Mouse (Mus musculus): Measurements from ENCODE around the gene Ints6l.
"Not testable (repeated sequence)": the region's sequence is repeated elsewhere in the genome, so short reads cannot be mapped to it uniquely, and the experiment has no call there.

The Ints6l gene

DNA sequence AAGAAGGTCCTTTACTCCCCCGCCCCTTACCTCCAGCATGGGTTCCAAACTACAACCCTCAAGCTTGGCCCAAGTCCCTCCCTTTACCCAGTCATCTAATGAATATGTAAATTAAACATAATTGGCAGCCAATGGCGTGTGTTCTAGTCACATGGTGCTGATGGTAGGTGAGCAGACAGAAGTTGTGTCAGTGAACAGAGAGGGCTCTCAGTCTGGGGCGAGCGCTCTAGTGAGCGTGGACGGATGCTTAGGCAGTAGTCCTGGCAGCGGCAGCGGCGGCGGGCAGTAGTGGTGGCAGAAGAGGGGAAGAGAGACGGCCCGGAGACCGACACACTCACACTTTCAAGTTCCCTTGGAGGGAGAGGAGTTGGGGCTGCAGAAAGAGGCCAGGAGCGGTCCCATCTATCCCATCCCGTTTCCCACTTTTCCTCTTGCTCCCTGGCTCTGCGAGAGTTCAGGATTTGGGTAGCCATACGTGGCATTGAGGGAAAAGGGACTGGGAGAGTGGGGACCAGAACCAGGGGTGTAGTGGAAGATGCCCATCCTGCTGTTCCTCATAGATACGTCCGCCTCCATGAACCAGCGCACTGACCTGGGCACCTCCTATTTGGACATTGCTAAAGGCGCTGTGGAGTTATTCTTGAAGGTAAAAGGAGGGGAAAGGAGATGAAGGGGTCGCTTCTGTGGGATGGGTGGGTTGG lies at the start of gene Ints6l:
Gene Ints6l, plus strand, starts transcription at position 187 of the 701 bp plus-strand sequence.
- peak; percentile 83 to 85 for DNase-seq

DNA sequence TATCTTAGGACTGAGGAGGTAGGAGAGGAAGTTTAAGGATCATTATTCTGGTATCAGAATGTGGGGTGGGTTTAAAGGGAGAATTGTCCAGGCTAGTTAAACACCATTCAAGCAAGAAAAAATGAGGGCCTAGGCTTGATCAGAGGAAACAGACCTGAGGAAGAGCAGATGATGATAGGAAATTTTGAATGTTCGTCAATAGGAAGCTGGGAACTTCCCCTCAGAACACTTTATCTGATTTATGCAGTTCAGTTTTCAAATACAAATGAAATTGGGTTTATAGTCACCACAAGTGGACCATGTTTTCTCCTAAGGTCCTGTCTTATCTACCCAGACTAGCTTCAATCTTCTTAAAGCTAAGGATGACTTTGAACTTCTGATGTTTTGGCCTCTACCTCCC lies 49.2 kb upstream of the Ints6l start:
- no peak for DNase-seq

DNA sequence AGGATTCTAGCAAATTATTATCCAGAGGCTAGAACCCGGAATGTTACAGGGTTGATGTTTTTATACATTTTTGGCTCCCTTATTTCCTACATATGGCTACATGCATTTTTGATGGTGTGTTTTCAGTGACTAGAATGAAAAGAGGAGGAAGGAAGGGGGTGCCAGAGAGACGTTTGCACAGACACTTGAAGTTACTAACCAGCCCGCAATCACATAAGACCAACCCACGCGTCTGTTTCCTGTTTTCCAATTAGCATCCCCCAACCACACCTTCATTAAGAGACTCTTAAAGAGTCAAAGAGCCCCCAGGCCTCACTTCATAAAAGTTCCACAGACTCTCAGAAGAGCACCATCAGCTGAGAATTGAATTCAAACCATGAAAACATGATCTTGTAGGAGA lies 48.5 kb upstream of the Ints6l start:
- DNase-seq, result no peak

DNA sequence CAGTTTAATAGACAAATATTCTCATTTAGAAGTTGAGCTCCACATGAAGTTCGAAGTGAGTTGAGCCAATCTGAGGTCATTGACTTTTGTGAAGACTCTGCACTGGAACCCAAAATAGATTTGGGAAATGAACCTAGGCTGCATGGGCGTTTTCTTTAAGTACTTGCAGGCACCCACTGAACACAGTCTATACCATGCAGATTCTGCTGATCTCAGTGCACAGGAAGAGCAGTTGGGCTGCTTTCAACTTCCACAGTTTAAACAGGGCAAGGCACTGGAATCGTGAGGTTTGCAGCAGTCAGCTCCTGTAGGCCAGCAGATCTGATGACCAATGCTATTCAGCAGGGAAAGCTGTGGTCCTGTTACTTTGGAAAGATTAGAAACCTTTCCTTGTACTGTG lies 38.4 kb upstream of the Ints6l start:
- DNase-seq, result no peak

DNA sequence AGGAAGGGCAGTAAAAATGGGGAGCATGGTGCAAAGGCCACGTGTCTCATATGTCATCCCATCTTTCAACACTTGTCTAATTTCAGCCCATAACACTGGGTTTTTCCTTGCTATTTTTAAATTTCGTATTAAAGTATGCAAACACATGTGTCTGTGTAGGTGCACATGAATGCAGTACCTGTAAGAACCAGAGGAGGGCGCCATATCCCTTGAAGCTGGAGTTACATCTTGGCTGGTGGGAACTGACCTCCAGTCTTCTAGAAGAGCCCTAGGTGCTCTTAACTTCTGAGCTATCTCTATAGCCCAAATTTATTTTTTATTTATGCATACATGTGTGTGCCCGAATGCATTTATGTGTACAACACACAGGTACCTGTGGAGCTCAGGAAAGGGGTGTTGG lies 37.1 kb upstream of the Ints6l start:
- peak in 1 of 2 experiments; percentile 2 for DNase-seq

DNA sequence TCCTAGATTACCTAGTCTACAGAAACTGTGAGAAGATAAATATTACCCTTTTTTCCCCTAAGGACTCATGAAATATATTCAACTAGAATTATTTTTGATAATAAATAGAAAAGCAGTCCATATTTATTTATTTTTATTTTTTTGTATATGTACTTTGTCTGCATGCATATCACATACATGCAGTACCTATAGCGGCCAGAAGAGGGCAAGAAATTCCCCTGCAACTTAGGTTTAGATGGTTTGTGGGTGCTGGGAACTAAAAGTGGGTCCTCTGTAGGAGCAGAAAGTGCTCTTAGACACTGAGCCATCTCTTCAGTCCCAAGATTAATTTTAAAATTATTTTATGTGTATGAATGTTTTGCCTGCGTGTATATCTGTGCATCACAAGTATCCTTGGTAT lies 24.1 kb upstream of the Ints6l start:
- DNase-seq, result peak in 1 of 2 experiments; percentile 13

DNA sequence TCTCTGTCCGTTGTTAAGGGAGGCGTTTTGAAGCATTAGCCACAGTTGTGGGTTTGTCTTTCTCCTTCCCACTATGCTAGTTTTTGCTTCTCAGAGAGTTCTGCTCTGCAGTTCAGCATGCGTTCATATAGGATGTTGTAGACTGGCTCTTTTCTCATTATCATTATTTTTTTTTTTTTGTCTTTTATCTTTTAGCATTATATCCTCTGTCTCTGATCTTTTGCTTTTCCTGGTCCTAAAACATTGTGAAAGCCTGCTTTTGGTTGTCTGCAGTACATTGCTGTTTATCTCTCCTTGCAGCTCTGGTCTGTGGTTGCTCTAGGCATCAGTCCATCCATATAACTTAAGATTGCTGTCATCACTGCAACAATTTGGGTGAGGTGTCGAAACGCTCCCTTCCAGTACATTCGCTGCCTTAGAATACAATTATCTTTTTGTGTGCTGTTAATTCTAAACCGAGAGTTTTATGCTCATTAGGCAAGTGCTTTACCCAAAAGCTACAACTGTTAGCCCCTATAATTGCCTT lies 18.8 kb upstream of the Ints6l start:
- no peak for DNase-seq

DNA sequence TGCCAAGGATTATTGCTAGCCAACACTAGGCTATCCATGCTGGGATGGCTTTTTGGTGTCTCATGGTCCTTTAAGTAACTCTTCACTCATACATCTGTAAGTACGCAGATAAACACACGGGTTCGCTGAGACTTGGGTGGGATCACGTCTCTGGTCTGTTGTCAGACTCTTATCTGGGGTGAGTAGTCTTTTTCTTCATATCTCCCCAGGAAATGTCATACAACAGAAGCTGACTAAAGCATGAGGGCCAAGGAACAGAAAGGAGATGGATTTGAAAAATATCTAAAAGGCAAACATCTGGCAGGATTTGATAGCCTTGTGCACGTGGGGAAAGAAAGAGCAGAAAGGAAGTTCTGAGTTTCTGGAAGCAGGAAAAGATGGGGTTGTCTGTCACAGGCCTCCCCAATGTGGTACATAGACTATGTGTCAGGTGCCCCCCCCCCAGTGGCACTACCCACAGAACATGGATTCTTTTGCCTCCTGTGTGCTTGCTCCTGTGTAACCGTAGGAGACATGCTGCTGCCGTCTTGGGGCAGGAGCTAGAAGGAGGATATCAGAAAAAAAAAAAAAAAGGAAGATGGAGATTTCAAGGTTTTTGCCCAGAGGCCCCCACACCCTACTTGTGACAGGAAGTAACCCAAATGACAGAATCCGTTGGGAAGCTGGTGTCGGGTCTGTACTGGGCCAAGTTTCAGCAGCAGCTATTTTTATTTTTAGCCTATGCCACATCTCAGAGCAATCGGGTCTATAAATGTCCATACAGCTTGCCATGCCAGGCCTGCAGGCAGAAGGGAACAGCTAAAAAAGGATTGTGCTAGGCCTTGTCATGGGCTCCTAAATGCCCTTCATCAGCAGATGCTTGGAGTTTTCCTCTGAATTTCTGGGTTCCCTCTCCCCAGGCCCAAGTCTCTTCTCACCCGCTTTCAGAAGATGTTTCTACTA lies 7.9 kb upstream of the Ints6l start:
- no peak for DNase-seq

DNA sequence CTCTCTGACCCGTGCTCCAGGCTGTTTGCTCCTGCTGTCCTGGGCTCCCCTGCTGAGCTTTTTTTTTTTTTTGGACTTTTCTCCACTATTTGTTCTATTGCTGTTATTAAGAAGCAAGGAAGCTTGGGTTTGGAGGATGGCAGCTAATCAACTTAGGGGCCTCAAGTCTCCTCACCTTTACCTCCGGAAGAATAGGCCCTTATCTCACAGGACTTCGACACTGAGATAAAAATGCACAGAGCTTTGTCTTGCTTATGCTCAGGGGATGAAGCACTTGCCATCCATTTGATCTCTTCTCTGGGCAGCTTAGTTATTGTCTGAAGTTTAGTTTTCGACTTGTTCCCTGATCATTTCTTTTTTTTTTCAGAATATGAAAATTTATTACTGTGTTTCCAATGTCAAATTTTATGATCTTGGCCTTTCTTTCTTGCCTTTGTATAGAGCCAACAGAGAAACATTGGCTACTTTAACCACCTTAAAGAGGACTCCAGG lies 7.1 kb upstream of the Ints6l start, which contains the start of gene Gm2174:
Gene Gm2174, plus strand, starts transcription at position 442 of the 492 bp plus-strand sequence.
- no peak for DNase-seq

DNA sequence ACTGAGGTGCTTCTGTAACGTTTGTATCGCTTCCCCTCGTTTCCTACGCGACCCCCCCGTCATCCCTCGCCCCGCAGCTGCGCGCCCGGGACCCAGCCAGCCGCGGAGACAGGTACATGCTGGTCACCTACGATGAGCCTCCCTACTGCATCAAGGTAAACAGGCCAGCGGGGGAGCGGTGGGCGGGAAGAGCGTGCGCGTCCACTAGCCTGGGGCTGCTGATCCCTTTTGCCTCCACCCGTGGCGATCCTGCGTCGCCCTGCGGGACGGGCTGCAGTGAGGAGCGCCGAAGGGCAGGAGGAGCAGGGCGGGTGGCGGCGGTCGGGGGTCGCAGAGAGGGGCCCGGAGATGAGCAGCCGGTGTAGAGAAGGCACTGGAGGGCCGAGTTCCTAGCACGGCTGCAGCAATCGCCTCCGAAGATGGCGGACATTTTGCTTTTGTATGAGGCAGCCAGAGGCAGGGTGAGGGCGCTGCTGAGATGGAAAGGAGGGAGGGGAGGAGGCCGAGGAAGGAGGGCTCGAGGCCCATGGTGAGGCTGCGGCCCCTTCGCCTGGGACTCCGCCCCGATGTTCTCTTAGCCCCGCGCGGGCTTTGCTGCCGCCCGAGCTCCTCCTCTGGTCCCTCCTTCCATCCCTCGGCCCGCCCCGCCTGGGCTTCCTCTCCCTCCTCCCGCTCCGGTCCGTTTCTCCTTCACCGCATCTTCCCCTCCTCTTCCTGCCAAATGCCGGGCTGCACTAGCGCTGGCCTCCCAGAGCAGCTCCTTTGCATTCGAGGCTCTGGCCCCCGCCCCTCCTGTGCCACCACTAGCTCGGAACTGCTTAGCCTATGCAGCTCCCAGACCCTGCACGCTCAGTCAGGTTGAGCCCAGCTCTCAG lies 952 bp downstream of the Ints6l start:
- DNase-seq, result peak; percentile 90 to 92

DNA sequence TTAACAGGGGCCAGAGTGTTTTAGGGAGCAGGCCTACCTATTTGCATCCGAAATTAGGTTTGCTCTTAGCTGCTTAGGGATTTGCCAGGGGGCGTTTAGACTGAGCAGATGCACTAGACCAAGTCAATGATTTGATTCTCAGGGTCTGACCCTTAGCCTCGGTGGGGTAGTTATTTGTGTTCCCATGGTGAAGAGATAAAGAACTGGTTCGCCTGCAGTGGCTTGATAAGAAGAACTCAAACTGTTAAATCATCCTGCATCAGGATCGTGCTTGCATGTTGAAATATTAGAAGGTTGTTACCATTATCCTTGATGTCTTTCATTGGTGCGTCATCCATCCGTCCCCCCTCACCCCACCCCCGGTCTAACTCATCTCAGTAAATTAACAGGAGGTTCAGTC lies 1.7 kb downstream of the Ints6l start:
- DNase-seq, result no peak

DNA sequence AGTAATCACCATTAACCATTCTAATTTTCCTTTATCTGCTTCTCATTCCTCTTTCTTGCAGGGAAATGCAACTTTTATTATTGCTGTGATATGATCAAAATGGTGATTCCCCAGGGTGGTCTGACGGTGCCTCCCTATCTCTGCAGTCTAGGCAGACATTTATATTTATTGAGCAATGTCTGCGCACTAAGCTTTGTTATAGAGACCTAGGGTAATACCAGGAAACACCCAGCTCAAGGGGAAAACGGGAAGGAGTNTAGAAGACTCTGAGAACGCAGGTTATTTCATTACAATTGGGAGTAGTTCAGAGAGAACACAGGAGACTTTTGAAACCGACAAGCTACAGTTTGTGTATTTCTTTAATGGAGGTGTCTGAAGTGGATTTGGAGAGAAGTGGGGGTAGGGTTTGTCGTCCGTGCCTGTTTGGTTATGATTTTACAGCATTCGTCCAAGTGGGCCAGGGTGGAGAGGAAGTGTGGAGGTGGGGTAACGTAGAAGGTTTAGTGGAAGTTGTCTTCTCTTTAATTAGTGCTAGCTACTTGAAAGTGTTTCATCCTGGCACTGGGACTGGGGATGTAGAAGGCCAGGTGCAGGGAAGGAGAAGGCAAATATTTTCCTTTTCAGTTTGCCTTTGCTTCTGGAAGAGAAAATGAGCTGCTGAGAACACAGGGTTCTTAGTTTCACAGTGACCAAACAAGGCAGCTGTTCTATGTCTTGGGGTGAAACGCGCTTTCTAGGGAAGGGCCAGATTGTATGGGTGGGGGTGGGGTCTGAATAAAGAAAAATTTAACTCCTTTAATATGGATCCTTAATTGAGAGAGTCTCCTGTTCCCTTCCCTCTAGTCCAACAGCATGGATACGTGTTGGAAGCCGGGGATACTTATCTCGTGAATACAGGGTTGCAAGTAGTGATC lies 7.6 kb downstream of the Ints6l start:
- no peak for DNase-seq

DNA sequence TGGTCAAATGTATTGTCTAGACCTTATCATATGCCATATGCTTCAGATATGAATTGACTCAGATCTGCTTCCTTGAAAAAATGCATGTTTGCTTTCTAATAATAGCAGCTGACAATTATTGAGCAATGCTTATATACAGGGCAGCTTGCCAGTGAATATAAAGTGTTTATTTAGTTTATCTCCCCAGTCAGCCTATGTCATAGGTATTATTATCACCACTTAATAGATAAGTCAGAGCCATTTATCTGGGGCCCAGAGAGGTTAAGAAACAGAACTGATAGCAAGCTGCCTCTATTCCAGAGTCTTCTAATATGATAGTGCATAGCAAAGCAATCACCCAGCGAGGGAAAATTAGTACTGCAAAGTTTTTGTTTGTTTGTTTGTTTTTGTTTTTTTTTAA lies 10.2 kb downstream of the Ints6l start:
- DNase-seq, result no peak

DNA sequence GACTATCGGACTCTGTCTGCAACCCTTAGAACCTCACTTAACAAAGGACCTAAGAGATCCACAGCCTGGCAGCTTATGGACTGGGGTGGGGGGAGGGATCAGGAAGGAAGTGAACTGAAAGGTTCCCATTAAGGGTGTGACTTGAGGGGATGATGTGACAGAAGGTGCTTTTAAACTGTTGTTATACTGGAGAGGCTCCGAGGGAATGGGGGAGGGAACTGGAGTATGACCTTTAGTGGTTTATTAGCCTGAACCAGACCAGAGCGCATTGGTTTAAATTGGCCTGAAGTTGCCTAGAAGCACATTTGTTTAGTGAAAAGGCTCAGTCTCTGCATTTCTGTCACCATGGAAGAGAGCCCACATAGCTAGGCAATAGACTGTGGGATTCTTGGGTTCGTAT lies 13.0 kb downstream of the Ints6l start:
- DNase-seq, result peak; percentile 20 to 37

DNA sequence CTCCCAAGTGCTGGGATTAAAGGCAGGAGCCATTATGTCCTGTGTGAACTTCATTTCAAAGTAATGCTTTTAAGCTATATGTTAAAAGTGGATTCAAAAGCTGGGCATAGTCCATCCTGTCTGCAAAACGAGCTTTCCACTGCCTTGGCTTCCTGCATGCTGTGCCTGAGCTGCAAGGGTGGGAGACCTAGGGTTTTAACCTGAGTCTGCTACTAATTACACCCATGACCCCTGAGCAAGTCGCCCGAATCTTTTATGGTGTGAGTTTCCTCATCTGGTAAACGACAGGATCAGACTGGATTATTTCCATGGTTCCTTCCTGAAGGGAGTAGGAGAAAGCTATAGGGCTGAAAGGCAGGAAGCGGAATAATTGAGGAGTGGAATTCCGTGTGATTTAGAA lies 13.8 kb downstream of the Ints6l start:
- DNase-seq, result no peak

DNA sequence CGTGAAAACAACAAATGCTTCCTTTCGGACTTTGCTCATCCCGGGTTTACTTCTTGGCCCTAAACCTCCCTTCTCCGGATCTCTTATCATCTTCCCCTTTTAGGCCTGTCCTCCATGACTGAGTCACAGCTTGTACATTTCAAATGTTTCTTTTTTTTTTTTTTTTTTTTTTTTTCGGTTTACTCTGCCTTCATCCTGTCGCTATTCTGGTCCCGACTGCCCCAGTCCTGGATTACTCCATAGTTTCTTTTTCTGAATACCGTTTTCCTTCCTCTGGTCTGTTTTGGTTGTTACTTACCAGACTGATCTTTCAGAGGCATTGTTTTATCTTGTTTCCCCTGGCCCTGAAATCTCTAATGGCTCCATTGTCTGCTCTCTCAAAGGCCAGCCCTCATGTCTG lies 19.4 kb downstream of the Ints6l start:
- no peak for DNase-seq

DNA sequence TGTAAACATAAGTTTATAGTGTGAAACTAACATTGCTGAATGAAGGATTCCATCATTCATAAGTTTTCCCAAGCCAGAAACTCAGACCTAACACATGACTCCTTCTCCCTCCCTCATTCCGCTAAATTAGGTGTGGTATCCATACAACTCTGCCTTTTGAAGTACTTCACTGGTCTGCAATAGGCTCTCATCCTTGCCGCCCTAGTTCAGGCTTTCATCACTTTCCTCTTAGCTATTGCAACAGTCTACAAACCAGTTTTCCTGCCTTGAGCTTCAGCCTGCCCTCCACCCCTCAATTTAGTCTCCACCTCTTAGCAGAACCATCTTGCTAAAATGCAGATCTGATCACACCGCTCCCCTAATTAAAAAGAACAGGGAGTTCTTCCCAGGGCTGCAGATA lies 22.9 kb downstream of the Ints6l start:
- no peak for DNase-seq

DNA sequence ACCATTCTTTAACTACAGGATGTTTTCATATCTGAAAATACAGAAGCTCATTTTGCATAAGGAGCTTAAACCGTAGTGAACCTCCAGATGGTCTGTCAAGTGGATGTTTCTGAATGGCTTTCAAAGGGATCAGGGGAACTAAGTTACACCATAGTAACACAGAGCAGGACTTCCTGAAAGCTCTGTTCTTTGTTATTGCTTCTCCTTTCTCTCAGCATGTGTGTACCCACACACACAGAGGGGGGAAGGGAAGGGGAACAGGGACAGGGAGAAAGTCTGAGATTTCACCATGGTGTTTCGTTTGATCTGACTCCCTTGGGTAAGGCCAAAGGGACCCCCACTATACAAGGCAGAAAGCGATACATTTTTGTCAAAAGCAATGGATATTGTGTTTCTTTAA lies 27.2 kb downstream of the Ints6l start:
- DNase-seq, result no peak

DNA sequence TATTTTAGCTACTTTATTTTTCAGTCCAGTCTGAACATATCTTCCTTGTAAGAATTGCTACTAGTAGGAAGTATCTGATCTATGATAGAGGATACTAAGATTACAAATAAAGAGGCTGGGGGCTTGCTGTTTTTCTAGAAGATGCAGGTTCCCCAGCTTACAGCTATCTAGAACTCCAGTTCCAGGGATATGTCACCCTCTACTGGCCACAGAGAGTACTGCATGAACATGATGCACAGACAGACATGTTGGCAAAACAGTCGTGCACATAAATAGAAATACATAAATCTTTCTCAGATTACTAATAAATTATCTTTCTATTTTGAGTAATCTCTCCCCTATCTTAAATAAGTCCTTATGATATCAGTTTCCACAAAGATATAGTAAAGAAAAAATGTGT lies 35.1 kb downstream of the Ints6l start:
- DNase-seq, result peak; percentile 70 to 88

DNA sequence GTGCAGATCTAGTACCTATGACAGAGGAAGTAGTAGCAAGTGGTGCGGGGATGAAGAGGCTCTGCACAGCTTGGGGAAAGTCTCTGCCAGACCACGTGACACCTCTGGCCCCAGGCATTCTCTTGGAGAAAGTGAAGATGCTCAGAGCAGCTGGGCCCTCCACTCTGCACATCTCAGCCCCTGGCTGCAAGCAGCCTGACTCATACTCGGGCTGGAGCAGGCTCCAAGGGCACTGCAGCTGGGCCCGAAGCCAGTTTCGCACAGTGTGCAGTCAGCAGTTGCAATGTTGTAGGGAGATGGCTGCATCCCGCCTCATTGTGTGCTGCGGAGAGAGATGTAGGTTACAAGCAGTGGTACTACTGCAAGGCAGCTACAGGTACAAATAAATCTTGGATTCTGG lies 42.6 kb downstream of the Ints6l start:
- no peak for DNase-seq

DNA sequence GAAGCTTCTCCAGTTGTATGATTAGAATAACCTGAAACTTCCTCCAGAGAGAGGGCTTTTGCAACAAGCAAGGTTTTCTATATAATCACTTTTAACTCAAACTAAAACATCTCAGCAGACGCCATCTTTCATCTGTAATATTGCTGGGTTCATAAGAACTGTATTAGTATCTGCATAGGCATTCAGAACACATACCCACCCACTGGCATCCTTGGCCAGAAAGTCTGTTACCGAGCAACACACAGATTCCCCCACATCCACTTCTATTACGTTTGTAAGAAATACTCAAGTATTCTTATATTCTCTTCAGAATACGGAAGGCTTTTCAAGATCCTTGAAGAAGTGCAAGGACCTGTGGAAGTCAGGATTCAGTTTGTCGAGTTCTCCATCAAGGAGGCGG lies 69.8 kb downstream of the Ints6l start, which contains the start of gene Gm10477:
Gene Gm10477, plus strand, starts transcription at position 301 of the 400 bp plus-strand sequence.
- DNase-seq, result not testable (repeated sequence)
